Mouse (Mus musculus) spleen, adult 2 months (tissue): ENCODE measurements around the gene Sema3f. TPM values are rescaled to one million over a fixed set of nuclear protein-coding genes. Genes with fewer than 3 reads are reported as not detected.

Source experiments
- DNase-seq, 2 experiments: peaks; one replicate each; pipeline versions ENCODE4 v3.0.0 to v3.0.0-alpha.2; 2012 to 2021; ENCODE audit warnings: low spot score in 2 of 2, low read depth in 1 of 2
- H3K27ac ChIP-seq: fragments of 200-500 bp; 2 replicates; pipeline ENCODE4 v1.5.1; 2012; ENCODE audit warnings: low read length, inconsistent platforms; ENCODE audit not compliant: insufficient read depth
- H3K27me3 ChIP-seq: fragments of 200-500 bp; 2 replicates; pipeline ENCODE4 v1.6.1; 2012; ENCODE audit warnings: mild to moderate bottlenecking, moderate library complexity, low read length, inconsistent platforms; ENCODE audit not compliant: control insufficient read depth, insufficient read depth
- H3K36me3 ChIP-seq: fragments of 200-500 bp; 2 replicates; pipeline ENCODE4 v1.6.1; 2012; ENCODE audit warnings: mild to moderate bottlenecking, low read length, inconsistent platforms; ENCODE audit not compliant: control insufficient read depth, insufficient read depth
- H3K4me1 ChIP-seq: fragments of 200-500 bp; 2 replicates; pipeline ENCODE4 v1.6.1; 2011; ENCODE audit warnings: inconsistent platforms; ENCODE audit not compliant: control insufficient read depth, insufficient read depth, insufficient read length
- H3K4me3 ChIP-seq: fragments of 200-500 bp; 2 replicates; pipeline ENCODE4 v1.5.1; 2011; ENCODE audit warnings: mild to moderate bottlenecking, inconsistent platforms; ENCODE audit not compliant: insufficient read depth, insufficient read length; ENCODE audit errors: extremely low read depth
- CTCF ChIP-seq: fragments of 200-500 bp; IDR thresholded peaks from 2 replicates; pipeline ENCODE4 v1.5.1; 2011; ENCODE audit warnings: mild to moderate bottlenecking, inconsistent platforms; ENCODE audit not compliant: insufficient read depth, insufficient read length, insufficient replicate concordance; ENCODE audit errors: extremely low read depth
- POLR2A ChIP-seq: fragments of 200-500 bp; IDR thresholded peaks from 2 replicates; pipeline ENCODE4 v1.6.1; 2011; ENCODE audit warnings: low read depth, low read length, inconsistent platforms
- WGBS: fragments of 180-500 bp; shearing (Covaris S2); methylation state at CpG from one replicate; pipeline ENCODE4 v1.1.7; 2018; 5-methylcytosine and 5-hydroxymethylcytosine counted together
- polyA plus RNA-seq: library from polyadenylated mRNA; depleted of rRNA; stranded (reverse); fragments of >200 nt; gene quantifications from 2 replicates; pipeline ENCODE4 v1.2.3, GENCODE M21; 2012

The Sema3f gene
- polyA plus RNA-seq, 1 experiment = 61.6 TPM

DNA sequence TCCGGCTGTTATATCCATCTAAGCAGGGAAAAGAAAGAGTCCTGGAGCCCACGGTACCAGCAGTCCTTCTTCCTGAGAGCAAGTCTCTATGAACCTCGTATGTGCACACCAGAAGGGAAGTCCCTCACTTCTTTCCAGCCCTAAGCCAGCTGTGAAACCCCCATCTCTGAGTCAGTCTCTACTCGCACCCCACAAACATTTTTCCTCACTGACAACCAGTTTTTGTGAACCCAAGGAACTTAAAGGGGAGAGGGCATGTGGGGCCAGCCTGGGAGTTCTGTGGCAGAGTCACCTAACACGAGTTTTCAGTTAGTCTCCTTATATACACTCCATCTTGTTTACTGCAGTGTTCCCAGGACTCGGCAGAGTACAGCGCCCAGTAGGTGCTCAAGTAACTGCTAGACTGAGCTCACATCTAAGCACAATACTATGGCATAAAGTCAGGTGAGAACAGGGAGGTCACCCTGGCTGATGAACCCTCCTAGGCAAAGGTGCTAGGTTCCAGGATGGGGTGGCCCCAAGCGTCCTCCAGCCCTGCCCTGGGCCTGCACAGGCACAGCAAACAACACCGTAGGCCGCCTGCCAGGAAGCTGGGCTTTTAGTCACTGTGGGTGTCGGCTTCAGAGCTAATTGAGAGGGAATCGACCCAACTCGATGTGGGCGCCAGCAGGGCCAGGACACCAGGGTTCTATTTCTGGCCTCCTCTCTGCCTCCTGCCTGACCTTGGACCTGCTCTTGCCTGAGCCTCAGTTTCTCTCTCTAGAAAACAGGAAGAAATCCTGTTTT, 6.7 kb downstream of the Sema3f start:
- peaks cover 2% of the 10 kb centered on the region; the same call in 1 of the 2 replicates for H3K27me3 ChIP-seq
- DNase-seq = no peak
- no peak overlapping the region for H3K4me3 ChIP-seq
- TF ChIP-seq POLR2A (no peak), CTCF (no peak)
- H3K4me1 ChIP-seq = no peaks in the 10 kb centered on the region
- WGBS = 72% methylated on average over 14 of the region's 14 CpGs
- no peaks in the 10 kb centered on the region for H3K36me3 ChIP-seq
- H3K27ac ChIP-seq = no peak overlapping the region

DNA sequence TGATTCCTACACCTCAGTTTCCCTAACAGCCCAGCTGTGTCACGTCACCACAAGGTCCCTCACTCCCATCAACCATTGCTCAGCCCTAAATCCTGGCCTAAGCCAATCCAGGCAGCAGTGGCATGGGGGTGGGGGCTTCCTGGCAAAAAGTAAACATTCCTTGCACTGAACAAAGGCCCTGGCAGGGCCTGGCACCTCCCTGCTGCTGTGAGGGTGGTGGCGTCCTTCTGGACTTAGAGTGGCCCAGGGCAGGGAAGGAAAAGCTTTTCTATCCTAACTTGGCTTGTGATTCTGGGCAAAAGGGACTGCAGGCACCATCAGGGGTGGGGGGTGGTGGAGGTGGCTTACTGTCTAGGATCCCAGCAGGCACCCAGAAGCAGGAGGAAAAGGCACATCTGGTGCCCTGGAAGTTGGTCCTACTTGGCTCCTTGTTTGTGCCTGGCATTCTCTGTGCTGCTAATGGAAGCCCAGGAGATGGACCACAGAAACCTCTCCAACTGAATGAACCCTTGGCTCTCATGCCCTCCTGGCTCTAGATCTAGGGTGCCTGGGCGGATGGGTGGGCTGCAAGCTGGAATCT, 7.6 kb downstream of the Sema3f start:
- DNase-seq = no peak
- TF ChIP-seq CTCF = no peak
- no peak for TF ChIP-seq POLR2A
- H3K4me1 ChIP-seq = no peaks in the 10 kb centered on the region
- 87% methylated on average over 3 of the region's 3 CpGs for WGBS
- H3K27me3 ChIP-seq = peaks cover 2% of the 10 kb centered on the region; the same call in 1 of the 2 replicates
- H3K36me3 ChIP-seq = no peaks in the 10 kb centered on the region
- no peak overlapping the region for H3K27ac ChIP-seq
- no peak overlapping the region for H3K4me3 ChIP-seq

GRCm38 (mm10) chr9:107701594-107701993, 8.7 kb downstream of the Sema3f start:
- H3K4me1 ChIP-seq = no peaks in the 10 kb centered on the region
- H3K27me3 ChIP-seq = no peaks in the 10 kb centered on the region; the same call in 1 of the 2 replicates
- TF ChIP-seq CTCF (no peak), POLR2A (no peak)
- H3K27ac ChIP-seq = no peak overlapping the region
- no peak for DNase-seq
- H3K36me3 ChIP-seq = no peaks in the 10 kb centered on the region
- WGBS = 72% methylated on average over 12 of the region's 12 CpGs
- no peak overlapping the region for H3K4me3 ChIP-seq

- TF ChIP-seq POLR2A = no peak
- no peak for TF ChIP-seq CTCF
- Histone ChIP-seq H3K36me3 (no peaks in the 10 kb centered on the region), H3K4me3 (no peak overlapping the region), H3K4me1 (no peaks in the 10 kb centered on the region), H3K27me3 (no peaks in the 10 kb centered on the region), H3K27ac (no peak overlapping the region)
- WGBS = 79% methylated on average over 6 of the region's 6 CpGs
- DNase-seq = no peak
Observed at GRCm38 (mm10) chr9:107700114-107700571, 10.1 kb downstream of the Sema3f start.

- WGBS = 70% methylated on average over 9 of the region's 9 CpGs
- Histone ChIP-seq H3K27ac (peak overlapping the region; percentile 18; the same call in 1 of the 2 replicates), H3K36me3 (no peaks in the 10 kb centered on the region), H3K27me3 (no peaks in the 10 kb centered on the region), H3K4me1 (no peaks in the 10 kb centered on the region), H3K4me3 (no peak overlapping the region)
- DNase-seq = no peak
- TF ChIP-seq POLR2A (no peak), CTCF (no peak)
Observed at GRCm38 (mm10) chr9:107699376-107699980, 10.8 kb downstream of the Sema3f start.

DNA sequence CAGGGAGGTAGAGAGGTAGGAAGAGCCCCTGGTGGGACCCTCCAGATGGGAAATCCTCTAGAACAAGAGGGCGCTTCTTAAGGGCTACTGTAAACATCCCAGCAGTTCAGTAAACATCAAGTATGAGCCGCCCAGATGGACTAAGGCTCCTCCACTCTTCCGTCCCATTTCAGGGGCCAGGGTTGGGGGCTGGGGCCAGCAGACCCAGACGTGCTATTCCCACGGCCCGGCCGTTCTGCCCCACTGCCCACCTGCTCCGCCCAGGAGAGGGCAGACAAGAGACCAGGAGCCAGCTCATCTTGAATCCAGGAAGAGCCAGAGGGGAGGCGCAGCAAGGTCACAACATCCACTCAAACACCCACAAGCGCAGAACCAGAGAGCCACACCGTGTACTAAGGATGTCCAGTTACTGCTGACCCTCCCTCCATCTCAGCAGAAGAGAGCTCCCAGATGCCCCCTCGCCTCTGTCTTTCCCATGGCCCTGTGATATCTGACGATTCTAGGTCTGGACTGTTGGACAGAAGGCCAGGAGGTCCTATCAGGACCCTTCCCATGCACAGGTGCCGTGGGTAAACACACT, 11.6 kb downstream of the Sema3f start:
- TF ChIP-seq CTCF (no peak), POLR2A (no peak)
- DNase-seq = no peak
- WGBS = 80% methylated on average over 14 of the region's 14 CpGs
- Histone ChIP-seq H3K4me3 (no peak overlapping the region), H3K27me3 (no peaks in the 10 kb centered on the region), H3K4me1 (no peaks in the 10 kb centered on the region), H3K36me3 (no peaks in the 10 kb centered on the region), H3K27ac (peak overlapping the region; percentile 18; the same call in 1 of the 2 replicates)
